Mouse (Mus musculus): Measurements from ENCODE around the gene Mcu.

Mcu gene

DNA sequence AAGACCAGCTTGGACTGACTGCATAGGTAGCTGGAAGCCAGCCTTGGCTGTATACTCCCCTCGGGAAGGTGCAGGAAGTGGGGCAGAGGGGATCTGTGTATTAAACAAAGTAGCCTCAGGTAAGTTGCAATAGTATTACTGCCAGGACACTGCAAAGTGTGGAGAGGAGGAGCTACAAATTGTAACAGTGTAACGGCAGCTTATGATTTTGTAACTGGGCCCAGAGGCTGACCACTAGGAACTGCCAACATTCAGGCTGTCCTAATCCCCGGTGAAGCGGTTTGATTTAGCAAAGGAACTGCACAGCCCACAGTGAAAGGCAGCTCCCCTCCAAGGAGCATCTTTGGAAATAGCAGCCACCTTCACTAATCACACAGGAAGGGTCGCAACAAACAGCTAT is 3.2 kb downstream of the Mcu start:
- DNase-seq (ENCODE audit: low spot score) = no peak

DNA sequence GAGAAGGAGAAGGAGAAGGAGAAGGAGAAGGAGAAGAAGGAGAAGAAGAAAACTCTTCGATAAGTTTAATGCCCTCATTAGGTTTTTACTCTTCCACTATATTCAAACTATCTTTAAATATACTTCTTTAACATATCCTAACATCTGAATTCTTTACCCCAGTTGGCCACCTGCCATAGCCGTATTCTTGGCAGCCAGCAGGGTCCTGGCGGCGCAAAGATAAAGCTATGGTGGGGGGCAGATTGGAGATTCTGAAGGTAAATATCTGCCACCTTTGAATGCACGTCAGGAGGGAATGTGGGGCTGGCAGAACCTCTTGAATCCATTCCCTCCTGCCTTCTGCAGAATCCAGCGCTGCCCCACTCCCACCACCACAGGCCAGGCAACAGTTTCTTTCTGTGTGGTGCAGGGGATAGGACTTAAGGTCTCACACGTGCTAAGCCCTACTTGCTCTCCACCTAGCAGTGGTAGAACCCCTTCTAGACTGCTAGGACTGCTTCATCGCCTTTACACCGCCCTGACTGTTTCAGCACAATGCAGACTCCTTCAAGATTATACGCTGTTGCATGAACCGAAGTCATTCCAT is 11.5 kb downstream of the Mcu start:
- no peak for DNase-seq (ENCODE audit: low spot score)

DNA sequence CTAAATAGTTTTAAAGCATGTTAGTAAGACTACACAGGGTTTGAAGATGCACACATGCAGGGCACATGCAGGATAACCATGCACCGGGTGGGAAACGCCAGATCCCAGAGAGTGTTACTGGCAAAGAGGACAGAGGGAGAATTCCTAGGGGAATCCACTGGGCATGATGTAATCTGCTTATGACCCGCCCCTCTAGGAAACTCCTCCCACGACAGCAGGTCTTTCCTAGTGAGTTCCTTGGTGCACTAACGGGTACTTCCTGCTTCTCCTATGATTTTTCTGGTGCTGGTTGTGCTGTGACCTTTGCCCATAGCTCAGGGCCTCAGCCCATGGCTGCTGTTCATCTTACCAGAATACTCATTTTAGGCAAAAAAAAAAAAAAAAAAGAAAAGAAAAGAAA is 12.6 kb downstream of the Mcu start:
- DNase-seq (ENCODE audit: low spot score) = peak; percentile 23

DNA sequence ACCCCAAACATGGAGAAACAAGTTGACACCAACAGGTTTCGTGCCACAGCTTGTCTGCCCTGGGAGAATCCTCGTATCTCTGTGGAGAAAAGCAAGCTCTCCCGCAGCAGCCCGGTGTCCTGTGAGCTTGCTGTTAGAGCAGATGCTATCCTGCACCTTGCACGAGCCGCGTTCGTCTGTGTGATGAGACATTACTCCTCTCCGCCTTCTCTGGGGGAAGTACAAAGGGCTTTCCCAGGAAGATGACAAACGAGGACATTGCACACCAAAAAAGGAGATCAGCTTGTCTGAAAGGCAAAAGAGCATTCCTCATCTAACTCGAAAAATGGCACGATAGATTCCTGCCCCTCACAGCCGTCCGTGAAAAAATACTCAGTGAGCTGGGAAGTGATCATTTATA is 13.6 kb downstream of the Mcu start:
- DNase-seq (ENCODE audit: low spot score) = no peak

DNA sequence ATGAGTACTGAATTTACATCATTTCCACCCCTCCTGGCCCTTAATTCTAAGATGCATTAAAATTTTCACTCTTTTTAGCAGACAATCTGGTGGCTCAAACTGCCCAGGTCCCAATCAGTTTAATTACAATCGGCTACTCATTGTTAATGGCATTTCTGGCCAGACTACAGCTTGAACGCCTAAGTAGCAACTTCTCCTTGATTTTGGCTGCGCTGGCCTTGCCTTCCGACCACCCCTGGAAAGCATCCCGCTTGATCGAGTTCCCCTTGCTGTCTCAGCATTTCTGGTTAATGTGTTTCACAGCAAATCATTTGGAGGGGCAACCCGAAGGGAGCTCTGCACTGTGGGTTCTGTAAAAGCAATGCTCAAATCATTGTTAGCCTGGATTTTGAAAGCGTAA is 14.4 kb downstream of the Mcu start:
- DNase-seq (ENCODE audit: low spot score) = no peak

DNA sequence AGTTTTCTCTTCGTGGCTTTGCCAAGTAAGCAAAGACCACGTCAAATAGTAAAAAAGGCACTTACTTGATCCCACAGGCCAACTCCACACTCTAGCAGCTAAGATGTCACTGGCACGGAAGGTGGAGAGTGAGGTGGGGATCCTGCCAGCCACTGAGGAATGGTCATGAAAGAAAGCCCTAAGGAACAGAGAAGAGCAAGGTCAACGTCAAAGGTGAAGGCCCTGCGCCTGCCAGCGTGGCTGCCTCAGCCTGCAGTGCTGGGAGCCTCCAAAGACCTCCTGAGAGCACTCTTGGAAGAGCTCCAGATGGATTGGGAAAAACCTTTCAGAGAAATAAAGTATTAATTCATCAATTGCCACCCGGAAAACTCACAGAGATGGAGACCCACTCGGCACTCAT is 16.0 kb downstream of the Mcu start:
- DNase-seq (ENCODE audit: low spot score) = no peak

DNA sequence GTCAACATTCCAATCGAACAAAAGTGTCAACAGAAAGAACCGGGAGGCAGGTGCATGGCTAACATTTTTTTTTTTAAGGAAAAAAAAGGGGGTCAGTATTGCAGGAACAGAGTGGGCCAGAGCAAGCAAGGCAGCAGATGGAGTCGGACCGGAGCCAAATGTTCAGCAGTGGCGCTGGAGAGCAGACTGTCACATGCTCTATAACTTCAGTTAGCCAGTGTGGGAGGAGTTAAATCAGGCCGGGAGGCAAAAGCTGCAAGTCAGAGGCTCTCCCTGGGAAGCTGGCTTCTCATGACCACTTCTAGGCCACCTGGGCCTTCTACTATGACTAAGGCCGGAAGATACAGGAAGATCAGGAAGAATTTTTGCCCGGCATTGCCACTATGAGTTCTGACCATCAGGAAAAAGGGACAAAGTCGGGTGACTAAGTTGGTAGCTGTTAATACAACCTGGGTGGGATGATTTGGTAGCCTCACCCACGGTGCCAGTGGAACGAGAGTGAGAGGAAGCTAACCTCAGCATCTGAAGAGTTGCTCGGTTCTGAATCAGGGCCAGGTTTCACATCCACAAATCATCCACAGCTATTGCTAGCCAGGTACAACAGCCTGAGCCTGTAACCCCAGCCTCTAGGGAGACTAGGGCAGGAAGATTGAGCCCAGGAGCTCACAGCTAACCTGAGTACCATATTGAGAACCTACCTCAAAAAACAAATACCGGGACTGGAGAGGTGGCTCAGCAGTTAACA is 22.5 kb downstream of the Mcu start:
- DNase-seq (ENCODE audit: low spot score) = peak; percentile 38

DNA sequence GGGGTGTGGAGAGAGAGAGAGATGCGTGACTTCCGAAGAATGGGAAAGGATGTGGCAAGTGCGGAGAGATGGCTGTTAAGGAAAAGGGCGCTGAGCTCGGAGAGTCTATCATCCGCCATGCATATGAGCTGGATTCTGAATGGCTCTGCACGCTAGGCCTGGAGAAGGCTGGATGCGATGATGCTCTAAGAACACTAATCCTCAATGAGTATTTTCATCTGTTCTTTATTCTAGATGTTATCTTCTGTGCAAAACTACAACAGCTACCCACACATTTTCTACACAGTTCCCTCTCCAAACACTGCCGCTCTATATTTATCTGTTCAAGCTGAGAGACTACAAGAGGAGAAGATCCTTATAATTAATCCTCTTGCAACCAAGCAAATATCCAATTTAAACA is 25.9 kb downstream of the Mcu start:
- DNase-seq (ENCODE audit: low spot score) = no peak

DNA sequence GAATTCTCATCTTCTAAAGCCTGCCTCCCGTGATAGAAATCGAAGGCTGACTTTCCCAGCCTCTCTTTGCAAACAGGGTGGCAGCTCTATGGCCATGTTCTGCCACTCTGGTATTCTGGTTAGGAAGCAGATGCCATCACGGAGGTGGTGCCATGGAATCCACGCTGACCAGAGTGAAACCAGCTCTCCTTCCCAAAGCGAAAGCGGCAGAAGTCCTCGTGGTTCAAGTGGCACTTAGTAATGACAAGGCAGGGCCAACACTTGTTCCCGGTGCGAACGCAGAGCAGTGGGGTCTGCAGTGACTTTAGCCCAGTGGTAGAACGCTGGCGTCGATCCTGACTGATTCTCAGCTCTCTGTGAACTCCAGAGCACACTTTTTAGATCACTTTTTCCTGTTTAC is 26.6 kb downstream of the Mcu start:
- DNase-seq (ENCODE audit: low spot score) = no peak

DNA sequence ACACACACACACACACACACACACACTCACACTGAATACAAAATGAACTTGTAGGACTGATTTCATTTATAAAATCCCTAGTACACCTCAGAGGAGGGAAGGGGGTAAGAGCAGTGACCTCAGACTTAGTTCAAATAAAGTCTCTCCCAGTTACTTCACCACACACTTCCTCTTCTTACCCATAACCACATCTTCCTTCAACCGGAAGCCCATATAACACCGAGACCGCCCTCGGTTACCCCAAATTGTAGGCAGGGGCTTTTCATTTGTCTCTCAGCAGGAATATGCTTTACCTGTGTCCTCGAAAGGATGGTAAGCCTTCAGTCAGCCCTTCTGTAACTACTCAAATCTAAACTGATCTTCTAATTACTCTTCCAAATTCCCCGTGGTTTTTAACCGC is 27.1 kb downstream of the Mcu start:
- DNase-seq (ENCODE audit: low spot score) = no peak

DNA sequence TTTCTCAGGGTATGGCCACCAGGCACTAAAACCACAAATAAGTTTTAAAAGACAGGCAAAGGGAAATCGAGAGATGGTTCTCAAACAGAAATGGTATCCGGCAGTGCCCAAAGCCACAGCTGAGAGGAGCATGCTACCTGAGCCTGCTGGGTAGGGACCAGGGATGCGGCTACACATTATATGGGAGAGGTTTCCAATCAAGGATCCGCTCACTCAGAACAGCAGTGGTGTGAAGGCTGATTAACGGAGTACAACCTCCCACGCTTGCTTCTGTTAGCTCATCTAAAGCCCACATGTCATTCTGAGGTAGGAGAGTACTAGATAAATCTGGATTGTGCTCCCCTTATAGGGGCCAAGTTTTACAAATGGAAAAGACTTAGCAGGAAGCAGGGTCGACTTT is 28.4 kb downstream of the Mcu start:
- no peak for DNase-seq (ENCODE audit: low spot score)

DNA sequence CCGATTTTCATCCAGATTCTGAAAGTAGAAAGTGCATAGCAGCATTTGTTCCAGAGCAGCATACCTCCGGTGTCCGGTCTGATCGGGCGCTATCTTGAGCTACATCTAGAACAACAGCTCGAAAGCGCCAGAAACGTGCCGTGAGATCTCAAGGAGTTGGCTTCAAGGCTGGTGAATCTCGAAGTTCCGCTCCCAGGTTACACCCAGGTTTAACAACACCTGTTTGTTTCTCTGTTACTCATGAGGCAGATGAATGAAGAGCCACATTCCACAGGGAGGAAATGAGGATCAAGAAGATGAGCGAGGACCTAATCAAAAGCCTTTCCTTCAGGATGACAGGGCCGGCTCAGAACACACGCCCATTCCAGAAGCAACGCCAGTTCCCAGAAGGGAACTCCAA is 29.7 kb downstream of the Mcu start:
- DNase-seq (ENCODE audit: low spot score) = no peak

DNA sequence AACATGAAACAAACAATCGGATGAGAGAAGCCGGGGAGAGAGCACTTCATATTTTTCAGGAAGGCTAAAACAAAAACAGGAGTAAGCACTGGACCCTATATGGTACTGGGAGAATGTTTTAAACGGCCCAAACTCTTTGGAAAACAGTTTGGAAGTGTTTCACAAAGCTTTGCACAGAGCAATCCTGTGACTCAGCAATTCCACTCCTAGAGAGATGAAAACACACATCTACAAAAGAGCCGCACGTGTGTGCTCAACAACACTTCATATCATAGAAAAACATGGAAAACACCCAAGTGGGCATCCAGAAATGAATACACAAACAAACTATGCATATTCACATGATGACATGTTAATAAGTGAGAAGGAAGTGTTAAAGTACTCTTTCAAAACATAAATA is 30.9 kb downstream of the Mcu start:
- no peak for DNase-seq (ENCODE audit: low spot score)

DNA sequence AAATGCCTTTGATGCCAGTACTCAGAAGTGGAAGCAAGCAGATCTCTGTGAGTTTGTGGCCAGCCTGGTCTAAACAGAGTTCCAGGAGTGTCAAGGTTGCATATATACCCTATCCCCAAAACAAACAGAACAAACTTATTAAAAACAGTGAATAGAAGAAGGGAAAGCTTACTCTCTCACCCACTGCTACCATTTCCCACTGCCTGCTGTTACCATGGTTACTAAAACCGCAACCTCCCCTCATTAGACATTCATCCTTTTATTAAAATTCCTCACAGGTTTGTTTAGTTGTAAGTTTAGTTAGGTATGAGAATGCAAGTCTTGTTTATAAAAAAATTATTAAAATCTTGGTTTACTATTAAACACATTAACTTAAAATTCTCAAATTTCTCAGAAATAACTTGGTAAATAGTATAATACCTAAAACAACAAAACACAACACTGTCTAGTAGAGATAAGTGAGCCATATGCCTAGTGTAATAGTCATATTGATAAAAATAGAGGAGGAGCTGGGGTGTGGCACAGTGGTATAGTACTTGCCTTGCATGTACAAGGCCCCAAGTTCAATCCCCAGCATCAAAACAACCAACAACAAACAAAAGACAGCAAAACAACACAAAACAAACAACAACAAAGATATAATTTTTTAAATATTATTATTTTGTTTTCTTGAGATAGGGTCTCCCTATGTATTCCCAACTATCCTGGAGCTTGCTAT is 34.5 kb downstream of the Mcu start:
- no peak for DNase-seq (ENCODE audit: low spot score)

DNA sequence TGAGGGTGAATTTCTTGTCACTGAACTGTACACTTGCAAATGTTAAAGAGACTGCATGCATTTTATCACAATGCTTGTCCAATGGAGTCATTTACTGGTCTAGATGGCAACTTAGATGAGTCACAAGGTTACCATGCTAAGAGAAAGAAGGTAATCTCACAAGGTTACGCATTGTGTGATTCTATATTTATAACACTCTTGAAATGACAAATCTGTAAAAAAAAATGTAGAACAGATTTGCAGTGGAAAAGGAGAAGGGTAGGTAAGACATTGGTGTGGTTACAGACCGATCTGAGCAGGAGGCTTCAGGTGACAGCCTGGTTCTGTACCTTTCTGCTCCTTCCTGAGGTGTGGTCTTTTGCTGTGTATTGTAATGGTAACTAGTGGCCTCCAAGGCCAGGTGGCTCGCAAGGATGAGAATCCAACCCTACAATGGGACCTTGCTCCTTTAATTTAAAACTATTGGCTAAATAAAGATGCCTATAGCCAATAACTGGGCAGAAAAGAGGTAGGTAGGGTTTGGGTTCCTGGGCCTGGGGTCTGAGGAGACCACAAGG is 35.8 kb downstream of the Mcu start:
- DNase-seq (ENCODE audit: low spot score) = no peak

DNA sequence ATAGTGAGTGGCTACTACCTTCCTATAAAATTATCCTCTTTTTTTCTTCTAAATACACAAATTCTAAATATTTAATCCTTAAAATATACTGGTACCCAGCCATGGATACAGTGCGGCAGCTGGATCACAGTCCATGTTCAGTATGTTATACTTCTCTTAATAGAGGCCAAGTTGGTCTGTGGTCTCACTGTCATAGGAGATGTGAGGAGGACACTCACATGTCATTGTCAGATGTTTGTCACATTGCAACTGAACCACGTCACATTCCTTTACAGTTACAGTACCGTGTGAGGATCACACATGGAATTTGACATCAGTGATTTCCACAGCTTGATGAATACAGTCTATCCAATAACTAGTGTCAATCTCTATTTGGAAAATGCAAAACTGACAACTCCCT is 36.8 kb downstream of the Mcu start:
- DNase-seq (ENCODE audit: low spot score) = no peak

DNA sequence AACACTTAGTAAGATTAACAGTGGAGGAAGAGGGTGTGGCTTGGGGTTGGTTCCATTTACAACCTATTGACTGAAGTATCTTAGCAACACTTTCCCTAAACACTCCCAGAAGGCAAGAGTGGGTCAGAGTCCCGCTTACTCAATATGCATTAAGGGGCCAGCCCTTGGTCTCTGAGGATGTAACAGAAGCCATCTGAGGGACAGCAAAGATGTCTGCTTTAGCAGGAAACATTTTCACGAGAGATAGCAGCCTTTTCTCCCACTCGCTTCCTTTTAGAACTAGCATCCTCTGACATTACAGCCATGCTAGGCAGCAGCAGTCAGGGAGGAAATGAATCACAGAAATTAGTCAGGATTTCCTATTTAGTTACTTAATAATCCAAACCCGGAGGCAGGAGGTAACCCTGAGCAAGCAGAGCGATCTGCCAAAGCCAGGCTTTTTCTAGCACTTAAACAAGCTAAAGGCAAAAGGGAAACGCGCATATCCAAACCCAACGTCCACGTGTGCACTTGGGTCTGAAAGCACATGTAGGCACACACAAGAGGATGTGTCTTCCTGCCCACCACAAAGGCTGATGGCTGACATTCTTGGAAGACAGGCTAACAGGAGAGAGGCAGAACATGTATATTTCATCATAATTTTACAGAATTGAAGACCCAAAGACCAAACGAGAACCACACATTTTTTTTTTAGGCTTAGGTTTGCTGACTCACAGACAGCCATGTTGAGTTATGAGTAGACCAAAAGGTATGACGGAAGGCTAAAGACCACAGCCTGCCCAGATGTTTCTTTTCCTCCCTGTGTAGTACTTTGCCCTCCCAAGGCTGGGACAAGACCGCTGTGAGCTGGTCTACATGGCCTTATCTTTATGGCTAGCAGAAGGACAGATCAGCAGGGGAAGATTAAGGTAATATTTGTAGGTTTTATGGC is 38.4 kb downstream of the Mcu start:
- peak; percentile 81 for DNase-seq (ENCODE audit: low spot score)

DNA sequence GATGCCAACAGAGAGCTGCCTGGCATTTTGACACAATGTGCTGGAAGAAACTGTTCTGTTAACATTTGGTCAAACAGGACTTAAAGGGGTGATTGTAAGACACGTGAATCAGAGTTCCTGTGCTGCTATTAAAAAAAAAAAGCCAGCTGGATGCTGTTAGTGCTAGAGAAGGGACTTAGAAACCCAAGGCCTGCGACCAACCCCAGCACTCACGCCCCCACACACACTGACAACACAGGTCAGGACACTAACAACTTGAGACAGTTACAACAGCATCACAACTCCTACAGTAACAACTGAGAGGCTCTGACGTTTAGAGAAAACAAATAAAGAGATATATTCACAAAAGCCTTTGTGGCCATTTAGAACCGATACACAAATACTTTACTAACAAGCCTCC is 40.2 kb downstream of the Mcu start:
- DNase-seq (ENCODE audit: low spot score) = no peak

DNA sequence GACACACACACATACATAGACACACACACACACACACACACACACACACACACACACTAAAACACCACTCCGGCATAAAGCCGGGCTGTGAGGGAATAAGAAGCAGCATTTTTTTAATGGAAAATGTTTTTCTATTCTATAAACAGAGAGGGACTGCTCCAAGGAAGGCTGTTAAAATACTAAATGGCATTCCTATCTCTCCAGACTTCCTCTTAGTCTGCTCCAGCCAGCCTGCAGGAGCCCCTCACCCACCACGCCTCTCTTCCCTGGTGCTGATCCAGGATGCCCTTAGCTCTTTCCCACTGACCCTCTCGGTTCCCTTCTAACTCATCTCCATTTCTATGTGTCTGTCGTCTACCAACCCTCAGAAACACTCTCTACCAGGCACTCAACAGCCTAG is 44.5 kb downstream of the Mcu start:
- DNase-seq (ENCODE audit: low spot score) = no peak

DNA sequence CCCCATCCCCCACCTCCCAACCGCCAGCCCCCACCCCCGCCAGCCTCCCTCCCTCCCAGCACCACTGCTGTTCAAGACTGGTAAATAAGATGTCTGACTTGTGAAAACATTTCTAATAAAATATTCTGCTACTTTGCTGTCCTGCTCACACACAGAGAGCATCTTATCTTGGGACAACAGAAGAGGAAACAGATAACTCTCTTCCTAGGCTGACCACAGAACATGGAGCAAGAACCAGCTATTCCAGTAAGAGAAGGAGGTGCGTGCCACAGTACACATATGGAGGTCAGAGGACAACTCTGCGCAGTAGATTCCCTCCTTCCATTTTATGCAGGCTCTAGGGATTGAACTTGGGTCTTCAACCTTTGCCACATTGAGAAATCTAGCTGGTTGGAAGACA is 45.2 kb downstream of the Mcu start:
- DNase-seq (ENCODE audit: low spot score) = no peak

DNA sequence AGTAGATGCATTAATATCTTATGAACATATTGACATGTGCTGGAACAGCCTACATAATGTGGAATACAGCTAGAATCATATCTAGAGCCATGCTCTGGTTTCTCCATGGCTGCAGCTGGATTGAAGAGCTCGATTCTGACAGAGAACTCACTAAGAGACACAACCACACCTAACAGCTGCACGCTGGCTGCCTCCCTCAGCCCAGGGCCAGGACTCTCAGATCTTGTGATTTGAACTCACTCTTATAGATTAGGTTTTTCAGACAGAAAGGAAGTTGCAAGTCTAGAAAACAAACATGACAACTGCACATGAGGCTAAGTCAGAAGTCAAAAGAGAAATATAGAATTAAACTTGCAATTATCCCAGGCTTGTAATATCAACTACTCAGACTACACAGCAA is 45.7 kb downstream of the Mcu start:
- DNase-seq (ENCODE audit: low spot score) = no peak

DNA sequence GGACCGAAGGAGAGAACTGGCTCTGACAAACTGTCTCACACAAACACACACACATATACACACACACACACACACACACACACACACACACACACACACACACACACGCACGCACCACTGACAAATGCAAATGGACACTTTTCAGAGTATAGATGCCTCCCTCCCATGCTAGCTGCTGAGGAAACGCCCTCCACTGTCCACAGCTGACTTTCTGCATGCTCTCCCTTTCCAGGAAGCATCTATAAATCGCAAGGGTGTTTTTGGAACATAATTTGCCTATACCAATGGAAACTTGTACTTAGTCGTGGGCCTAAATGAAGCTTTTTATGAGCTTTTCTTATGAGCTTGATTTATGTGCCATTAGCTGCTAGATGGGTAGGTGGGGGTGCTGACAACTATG is 46.1 kb downstream of the Mcu start:
- no peak for DNase-seq (ENCODE audit: low spot score)
